ENCODE assay signal across 34 mouse cellular contexts in genomic region chr3:52759846-52760245, GRCm38 (mm10).
"Had no signal": no experiment of that assay in that cellular context is flagged by ENCODE, and none has a peak within 500 bp of the region (broad histone marks: within the 10 kb centered on the region; RNA-seq: fewer than 3 reads in every experiment).

No protein-coding gene starts in this region.

- H3K4me1 ChIP-seq: heart, embryonic 15.5 days; hindbrain, embryonic 12.5 days; hindbrain, embryonic 15.5 days had no signal

- H3K36me3 ChIP-seq: heart, embryonic 13.5 days; heart, embryonic 15.5 days; hindbrain, embryonic 10.5 days; hindbrain, embryonic 12.5 days; hindbrain, embryonic 13.5 days; hindbrain, embryonic 15.5 days; intestine, embryonic 15.5 days; kidney, embryonic 15.5 days had no signal

- H3K4me2 ChIP-seq: heart, embryonic 11.5 days; heart, embryonic 13.5 days; heart, embryonic 15.5 days; hindbrain, embryonic 12.5 days; hindbrain, embryonic 13.5 days; hindbrain, embryonic 14.5 days; hindbrain, embryonic 15.5 days; intestine, embryonic 15.5 days; kidney, embryonic 15.5 days had no signal

- ATAC-seq: hindbrain, embryonic 16.5 days; hindbrain, postnatal 0 days; inflammation-experienced regulatory T-cells, adult 6 months; intestine, embryonic 15.5 days; intestine, embryonic 16.5 days; intestine, postnatal 0 days had no signal

- H3K4me3 ChIP-seq: heart, embryonic 13.5 days; heart, embryonic 15.5 days; hindbrain, embryonic 10.5 days; hindbrain, embryonic 12.5 days; hindbrain, embryonic 13.5 days; hindbrain, embryonic 15.5 days; intestine, embryonic 15.5 days; kidney, embryonic 15.5 days; layer of hippocampus, adult 2 months; left cerebral cortex, adult 2 months had no signal

- H3K9me3 ChIP-seq: heart, embryonic 13.5 days; heart, embryonic 15.5 days; hindbrain, embryonic 10.5 days; hindbrain, embryonic 12.5 days; hindbrain, embryonic 13.5 days; hindbrain, embryonic 15.5 days; intestine, embryonic 15.5 days; kidney, embryonic 15.5 days had no signal

- H3K27ac ChIP-seq: heart, embryonic 13.5 days; heart, embryonic 15.5 days; hindbrain, embryonic 10.5 days; hindbrain, embryonic 12.5 days; hindbrain, embryonic 13.5 days; hindbrain, embryonic 14.5 days; hindbrain, embryonic 15.5 days; hindbrain, postnatal 0 days; intestine, embryonic 15.5 days; kidney, embryonic 15.5 days; kidney, postnatal 0 days; layer of hippocampus, adult 2 months; left cerebral cortex, adult 2 months had no signal

- H3K9ac ChIP-seq: heart, embryonic 13.5 days; heart, embryonic 15.5 days; hindbrain, embryonic 12.5 days; hindbrain, embryonic 13.5 days; hindbrain, embryonic 14.5 days; hindbrain, embryonic 15.5 days; intestine, embryonic 15.5 days; kidney, embryonic 15.5 days had no signal

- DNase-seq: heart, postnatal 10 days; heart, postnatal 14 days; heart, postnatal 36 days; heart, postnatal 4 days; kidney, adult 11 months; kidney, adult 18-20 months; kidney, adult 2 months; kidney, adult 8-10 months; kidney, adult 9 months; kidney, postnatal 10 days; kidney, postnatal 14 days; kidney, postnatal 25 days; kidney, postnatal 36 days; kidney, postnatal 4 days; layer of hippocampus, adult 9-11 months; layer of hippocampus, postnatal 36 days had no signal

- H3K27me3 ChIP-seq: heart, embryonic 13.5 days; heart, embryonic 15.5 days; hindbrain, embryonic 12.5 days; hindbrain, embryonic 15.5 days; intestine, embryonic 15.5 days; kidney, embryonic 15.5 days had no signal
